Mouse (Mus musculus) brain, embryonic 14.5 days (tissue): ENCODE results near the gene Kctd4.

Experiments used
- CTCF ChIP-seq: fragments of 200-500 bp; IDR thresholded peaks from 2 replicates; pipeline ENCODE4 v1.5.1; 2012; ENCODE audit warnings: inconsistent platforms, mild to moderate bottlenecking, moderate library complexity, borderline replicate concordance; ENCODE audit not compliant: insufficient read depth, insufficient read length; ENCODE audit errors: extremely low read depth
- POLR2A ChIP-seq: fragments of 200-500 bp; IDR thresholded peaks from 2 replicates; pipeline ENCODE4 v1.6.1; 2012; ENCODE audit warnings: mild to moderate bottlenecking, inconsistent platforms, borderline replicate concordance; ENCODE audit not compliant: poor library complexity, insufficient read depth, insufficient read length, severe bottlenecking; ENCODE audit errors: extremely low read depth

DNA sequence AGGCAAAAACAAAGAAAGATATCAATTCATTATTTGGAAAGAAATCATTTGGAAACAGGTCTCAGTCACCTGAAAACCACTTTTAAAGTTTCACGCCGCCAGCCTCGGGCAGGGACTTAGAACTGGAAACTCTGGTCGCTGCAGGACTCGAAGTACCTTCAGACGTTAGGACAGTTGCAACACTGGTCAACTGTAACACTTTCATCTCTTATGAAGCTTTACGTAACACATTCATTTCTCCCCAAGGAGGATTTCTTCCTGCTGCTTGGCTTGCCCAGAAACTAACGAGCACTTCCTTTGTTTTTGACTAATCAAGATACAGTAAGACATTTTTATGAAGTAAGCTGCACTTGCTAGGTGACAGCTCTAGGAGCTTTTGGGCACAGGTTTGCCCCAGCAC is 47.9 kb upstream of the Kctd4 start:
- TF ChIP-seq CTCF (no peak), POLR2A (no peak)
